Mouse (Mus musculus) urinary bladder, adult 2 months (tissue): Measurements from ENCODE around the gene Cd248. TPM values are rescaled to one million over a fixed set of nuclear protein-coding genes. Genes with fewer than 3 reads are reported as not detected.

Source experiments
- DNase-seq: peaks from one replicate; pipeline ENCODE4 v3.0.0; 2022; ENCODE audit warnings: low spot score
- polyA plus RNA-seq: library from polyadenylated mRNA; depleted of rRNA; stranded (reverse); fragments of >200 nt; gene quantifications from 2 replicates; pipeline ENCODE4 v1.2.3, GENCODE M21; 2012

Cd248 gene
- polyA plus RNA-seq, 1 experiment = 77.2 TPM

- no peak for DNase-seq
Measured at GRCm38 (mm10) chr19:5052166-5052822, 15.6 kb upstream of the Cd248 start.

GRCm38 (mm10) chr19:5052853-5053252 lies 15.0 kb upstream of the Cd248 start:
- DNase-seq = no peak

- no peak for DNase-seq
Measured at GRCm38 (mm10) chr19:5053909-5054308, 14.0 kb upstream of the Cd248 start.

- no peak for DNase-seq
Measured at GRCm38 (mm10) chr19:5056251-5056650, 11.6 kb upstream of the Cd248 start.

DNA sequence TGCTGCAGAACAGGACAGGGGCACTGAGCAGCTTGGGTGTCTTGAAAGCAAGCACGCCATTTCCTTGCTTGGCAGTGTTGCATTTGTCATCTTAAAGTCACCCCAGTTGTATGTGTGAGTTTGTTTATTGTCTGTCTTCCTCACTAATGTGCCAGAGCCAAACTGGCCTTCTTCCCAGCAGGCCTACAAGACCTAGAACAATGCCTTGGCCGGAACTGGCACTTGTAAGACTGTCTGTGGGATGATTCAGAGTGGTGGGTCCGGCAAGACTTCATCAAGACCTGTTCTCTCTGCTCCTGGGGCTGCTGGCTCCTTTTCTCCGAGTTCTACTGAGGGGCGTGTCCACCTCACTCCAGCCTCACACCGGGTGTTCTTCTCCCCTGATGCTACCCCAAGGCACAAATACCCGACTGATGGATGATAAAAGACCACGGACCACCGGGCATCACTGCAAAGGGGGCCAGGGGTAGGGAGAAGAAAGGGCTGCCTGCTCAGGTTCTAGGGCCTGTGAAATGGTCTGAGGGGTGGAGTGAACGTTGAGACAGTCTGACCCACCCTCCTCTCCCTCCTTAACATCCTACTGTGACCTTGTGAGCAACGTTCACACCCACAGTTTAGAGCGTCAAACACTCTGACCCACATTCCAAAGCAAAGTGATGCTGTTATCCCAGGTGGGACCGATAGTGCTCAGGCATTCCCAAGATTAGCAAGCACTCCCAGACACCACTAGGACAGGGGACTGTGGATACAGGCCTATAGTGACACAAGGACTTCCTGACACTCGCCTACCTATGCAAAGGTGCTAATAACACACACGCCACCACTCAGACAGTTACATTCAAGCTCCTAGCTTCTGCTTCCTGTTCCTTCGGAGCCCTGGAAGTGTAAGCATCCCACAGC lies 9.8 kb upstream of the Cd248 start:
- no peak for DNase-seq

GRCm38 (mm10) chr19:5058801-5059771 lies 8.8 kb upstream of the Cd248 start:
- DNase-seq = no peak

GRCm38 (mm10) chr19:5060365-5061330 lies 7.2 kb upstream of the Cd248 start:
- DNase-seq = no peak

GRCm38 (mm10) chr19:5062041-5062440 lies 5.8 kb upstream of the Cd248 start:
- no peak for DNase-seq

- no peak for DNase-seq
Measured at GRCm38 (mm10) chr19:5062446-5062845, 5.4 kb upstream of the Cd248 start.

- DNase-seq = no peak
Measured at GRCm38 (mm10) chr19:5065104-5065503, 2.8 kb upstream of the Cd248 start.

GRCm38 (mm10) chr19:5067040-5067799 lies 658 bp upstream of the Cd248 start:
- DNase-seq = no peak

DNA sequence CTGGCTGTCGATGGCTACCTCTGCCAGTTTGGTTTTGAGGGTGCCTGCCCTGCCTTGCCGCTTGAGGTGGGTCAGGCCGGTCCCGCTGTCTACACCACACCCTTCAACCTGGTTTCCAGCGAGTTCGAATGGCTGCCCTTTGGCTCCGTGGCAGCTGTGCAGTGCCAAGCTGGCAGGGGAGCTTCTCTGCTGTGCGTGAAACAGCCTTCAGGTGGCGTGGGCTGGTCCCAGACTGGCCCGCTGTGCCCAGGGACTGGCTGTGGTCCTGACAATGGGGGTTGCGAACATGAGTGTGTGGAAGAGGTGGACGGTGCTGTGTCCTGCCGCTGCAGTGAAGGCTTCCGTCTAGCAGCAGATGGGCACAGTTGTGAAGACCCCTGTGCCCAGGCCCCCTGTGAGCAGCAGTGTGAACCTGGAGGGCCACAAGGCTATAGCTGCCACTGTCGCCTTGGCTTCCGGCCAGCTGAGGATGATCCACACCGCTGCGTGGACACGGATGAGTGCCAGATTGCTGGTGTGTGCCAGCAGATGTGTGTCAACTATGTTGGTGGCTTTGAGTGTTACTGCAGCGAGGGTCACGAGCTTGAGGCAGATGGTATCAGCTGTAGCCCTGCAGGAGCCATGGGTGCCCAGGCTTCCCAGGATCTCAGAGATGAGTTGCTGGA lies 824 bp downstream of the Cd248 start:
- DNase-seq = no peak

- DNase-seq = no peak
Measured at GRCm38 (mm10) chr19:5069486-5069885, 1.6 kb downstream of the Cd248 start.

DNA sequence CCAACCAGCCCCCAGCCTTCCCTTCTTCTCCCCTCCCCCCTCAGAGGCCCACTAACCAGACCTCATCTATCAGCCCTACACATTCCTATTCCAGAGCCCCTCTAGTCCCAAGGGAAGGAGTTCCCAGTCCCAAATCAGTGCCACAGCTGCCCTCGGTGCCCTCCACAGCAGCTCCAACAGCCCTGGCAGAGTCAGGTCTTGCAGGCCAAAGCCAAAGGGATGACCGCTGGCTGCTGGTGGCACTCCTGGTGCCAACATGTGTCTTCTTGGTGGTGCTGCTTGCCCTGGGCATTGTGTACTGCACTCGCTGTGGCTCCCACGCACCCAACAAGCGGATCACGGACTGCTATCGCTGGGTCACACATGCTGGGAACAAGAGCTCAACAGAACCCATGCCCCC lies 2.1 kb downstream of the Cd248 start:
- DNase-seq = no peak

DNA sequence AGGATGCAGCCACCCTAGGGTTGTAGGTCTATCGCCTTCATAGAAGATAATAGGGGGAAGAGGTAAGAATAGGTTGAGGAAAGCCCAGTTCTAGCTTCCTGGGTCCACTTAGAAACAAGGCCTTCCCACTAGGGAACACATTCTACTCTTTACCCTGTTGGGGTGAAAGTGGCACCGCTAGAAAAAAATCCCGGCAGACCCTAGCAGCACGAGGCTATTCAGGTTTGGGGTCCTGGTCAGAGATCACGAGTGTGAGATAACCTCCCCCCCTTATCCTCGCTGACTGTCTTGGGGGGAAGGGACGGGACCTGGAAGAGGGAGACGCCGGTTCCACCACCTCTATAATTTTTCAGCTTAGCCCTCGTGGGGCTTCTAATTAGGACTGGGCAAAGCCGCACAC lies 3.2 kb downstream of the Cd248 start:
- no peak for DNase-seq

- no peak for DNase-seq
Measured at GRCm38 (mm10) chr19:5071545-5072369, 3.9 kb downstream of the Cd248 start.

DNA sequence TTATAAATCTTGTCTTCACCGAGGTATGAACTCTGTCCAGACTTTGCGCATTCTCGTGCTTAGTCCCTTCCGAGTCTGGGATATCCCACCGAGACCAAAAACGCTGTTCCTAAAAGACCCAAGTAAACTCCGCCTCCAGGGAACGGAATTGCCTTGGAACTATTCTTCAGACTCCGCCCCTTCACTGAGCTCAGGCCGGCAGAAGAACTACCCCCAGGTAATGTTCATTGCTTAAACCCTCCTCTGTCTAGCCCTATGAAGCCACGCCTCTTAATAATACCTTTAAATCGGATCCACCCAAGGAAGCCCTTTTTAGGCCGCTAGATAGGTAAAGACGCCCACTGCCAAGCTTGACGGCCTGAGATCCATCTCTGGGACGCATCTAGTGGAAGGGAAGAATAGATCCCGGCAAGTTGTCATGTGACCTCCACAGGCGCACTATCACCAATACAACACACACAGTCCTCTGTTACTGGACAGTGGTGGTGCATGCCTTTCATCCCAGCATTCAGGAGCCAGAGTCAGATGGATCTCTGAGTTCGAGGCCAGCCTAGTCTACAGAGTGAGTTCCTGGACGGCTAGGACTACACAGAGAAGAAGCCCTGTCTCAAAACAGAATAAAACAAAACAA lies 4.6 kb downstream of the Cd248 start:
- DNase-seq = no peak

DNA sequence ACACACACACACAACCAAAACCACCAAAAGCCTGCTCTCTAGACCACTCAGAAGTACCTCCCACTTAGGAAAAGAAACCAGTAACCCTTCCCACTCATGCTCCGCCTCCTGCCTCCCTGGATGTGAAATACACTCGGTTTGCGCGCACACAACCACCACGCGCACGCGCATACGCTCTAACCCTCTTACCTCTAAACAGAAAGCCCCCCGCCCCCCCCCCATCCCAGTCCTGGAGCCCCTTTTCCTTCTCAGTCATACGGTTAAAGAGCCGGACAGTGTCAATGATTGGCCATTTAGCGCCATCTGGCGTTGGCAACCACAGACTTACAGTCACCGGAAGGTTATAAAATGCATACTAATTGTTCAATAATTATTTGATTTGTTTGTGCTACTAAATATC lies 5.2 kb downstream of the Cd248 start:
- no peak for DNase-seq
